Mouse (Mus musculus) thymus, postnatal 36 days (tissue): ENCODE measurements around the gene Mettl15.

Experiments used
- DNase-seq, 2 experiments: peaks; one replicate each; pipeline ENCODE4 v3.0.0; 2022; ENCODE audit warnings: mixed read lengths in 2 of 2

Gene Mettl15

GRCm38 (mm10) chr2:109156131-109156530 is 124.4 kb downstream of the Mettl15 start:
- no peak for DNase-seq

- no peak for DNase-seq
Observed at GRCm38 (mm10) chr2:109153402-109154050, 127.0 kb downstream of the Mettl15 start.

- DNase-seq: no peak
Observed at GRCm38 (mm10) chr2:109147292-109147691, 133.3 kb downstream of the Mettl15 start.

- DNase-seq: no peak
Observed at GRCm38 (mm10) chr2:109144410-109144809, 136.1 kb downstream of the Mettl15 start.

GRCm38 (mm10) chr2:109140330-109140729 is 140.2 kb downstream of the Mettl15 start:
- no peak for DNase-seq

- no peak for DNase-seq
Observed at GRCm38 (mm10) chr2:109137276-109137675, 143.3 kb downstream of the Mettl15 start.

- DNase-seq: no peak
Observed at GRCm38 (mm10) chr2:109130718-109131117, 149.8 kb downstream of the Mettl15 start.

GRCm38 (mm10) chr2:109129921-109130320 is 150.6 kb downstream of the Mettl15 start:
- DNase-seq: no peak

- no peak for DNase-seq
Observed at GRCm38 (mm10) chr2:109105773-109106484, 174.6 kb downstream of the Mettl15 start.

GRCm38 (mm10) chr2:109049686-109050085 is 230.9 kb downstream of the Mettl15 start:
- no peak for DNase-seq
